Mouse (Mus musculus) lung, postnatal 25 days (tissue): ENCODE data around the gene Kif13a.
A peak's percentile ranks its signal among the peaks of the same experiment; 100 is the strongest.

Experiments
- DNase-seq: peaks from one replicate; pipeline ENCODE4 v3.0.0; 2022; ENCODE audit warnings: low spot score

Kif13a gene

DNA sequence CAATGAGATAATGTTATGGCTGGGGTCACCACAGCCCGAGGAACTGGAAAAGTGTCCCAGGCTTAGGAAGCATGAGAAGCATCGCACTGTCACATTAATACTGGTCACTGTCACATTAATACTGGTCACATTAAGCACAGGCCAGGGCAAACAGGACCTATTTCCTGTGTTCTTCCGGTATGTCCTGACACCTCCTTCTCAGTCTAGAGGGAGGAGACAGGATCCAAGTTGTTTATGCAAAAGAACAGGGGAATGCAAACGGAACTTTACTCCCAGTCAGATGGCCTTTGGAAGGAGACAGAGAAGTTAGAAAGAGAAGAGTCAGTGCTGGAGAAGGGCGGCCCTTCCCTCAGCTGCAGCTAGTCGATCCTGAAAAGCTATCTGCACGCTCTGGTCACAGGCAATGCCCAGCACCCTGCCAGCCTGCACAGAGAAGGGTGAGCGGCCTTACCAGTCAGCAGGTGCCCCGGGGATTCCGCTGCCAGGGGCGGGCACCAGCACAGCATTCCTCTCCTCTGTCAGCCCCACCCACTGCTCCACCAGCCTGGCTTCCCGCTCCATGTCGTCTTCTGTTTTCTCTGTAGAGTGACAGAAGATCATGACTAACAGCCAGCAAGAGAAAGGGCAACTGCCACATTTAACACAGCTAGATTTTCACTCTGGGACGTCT is 152.9 kb downstream of the Kif13a start:
- DNase-seq, result no peak

DNA sequence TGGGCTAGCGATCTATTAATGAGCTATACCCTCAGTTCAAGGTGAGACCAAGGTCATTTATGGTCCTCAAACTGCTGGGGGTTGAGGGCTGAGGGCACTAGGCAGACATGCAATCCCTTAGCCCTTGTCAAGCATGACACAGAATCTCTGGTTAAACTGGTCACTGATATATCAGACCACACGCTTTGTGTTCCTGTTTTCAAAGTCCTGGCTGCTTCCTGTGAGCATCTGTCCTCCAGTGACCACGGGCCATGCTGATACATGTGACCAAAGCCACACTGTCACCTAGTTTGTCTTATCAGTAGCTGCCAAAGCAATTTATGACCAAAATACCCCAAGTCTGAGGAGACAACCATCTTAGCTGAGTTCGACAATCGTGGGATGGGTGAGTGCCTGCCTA is 154.7 kb downstream of the Kif13a start:
- DNase-seq, result no peak

DNA sequence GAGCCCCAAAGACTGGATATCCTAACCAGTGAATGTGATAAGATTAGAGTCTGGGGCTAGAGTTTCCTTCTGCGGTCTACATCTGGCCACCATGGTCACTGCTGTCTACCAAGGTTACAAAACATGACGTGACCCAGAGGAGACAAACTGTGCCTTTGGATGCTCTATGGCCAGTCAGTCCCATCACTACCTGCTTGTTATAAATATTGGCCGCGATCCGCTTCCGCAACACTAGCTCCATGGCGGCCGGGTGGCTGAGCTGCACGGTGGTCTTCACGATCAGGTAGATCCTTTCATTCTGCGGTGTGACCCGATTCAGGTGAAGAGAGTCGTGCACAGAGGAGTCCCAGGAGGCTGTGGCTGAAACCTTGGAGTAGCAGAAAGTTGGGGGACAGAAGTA is 157.1 kb downstream of the Kif13a start:
- DNase-seq, result no peak

DNA sequence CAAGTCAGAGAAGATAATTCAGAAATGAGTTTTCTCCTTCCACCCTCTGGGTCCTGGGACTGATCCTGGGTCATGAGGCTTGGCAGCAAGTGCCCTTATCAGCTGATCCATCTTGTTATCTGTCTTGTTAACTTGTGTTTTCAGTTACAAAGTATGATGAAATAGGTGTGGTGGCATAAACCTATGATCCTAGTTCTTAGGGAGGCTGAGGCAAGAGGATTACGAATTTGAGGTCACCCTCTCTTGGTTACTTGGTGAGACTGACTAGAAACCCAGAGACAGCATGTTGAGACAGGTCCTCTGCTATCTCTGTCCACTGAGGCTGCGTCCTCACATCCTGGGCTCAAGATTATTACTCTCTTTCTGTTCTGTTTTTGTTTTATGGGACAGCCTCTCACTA is 164.3 kb downstream of the Kif13a start:
- DNase-seq, result no peak

DNA sequence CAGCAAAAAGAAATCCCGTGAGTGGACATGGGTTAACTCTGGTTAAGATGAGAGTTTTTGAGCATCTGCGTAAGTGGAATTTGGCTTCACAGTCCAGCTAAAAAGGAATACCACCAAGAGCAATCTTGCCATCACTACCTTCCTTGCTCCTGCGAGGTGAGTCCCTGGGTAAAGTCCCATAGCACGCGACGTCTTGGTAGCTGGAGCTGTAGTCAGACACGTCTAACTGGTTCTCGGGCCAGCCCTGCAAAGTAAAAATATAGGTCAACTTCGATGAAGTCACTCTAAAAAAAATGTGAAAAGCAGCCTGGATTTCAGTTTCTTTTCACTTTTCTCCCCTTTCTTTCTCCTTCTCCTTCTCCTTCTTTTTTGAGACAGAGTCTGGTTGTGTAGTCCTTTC is 166.5 kb downstream of the Kif13a start:
- no peak for DNase-seq

DNA sequence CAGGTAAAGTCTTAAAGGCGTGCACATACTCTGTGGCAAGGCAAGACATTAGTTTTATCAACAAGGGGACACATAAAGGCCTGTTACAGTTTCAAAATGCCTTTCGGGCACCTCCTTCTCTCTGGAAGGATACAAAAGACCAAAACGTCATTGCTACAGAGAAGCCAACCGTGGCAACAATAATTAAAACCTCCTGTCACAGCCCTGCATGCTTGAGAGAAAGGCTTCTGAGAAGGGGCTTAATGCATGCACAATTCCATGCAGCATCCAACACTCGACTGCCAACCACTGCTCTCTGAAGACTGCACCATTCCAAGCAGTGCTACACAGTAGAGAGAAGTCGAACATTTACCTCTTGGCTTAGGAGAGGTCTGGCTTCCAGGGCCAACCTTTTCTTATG is 168.7 kb downstream of the Kif13a start:
- DNase-seq, result no peak

DNA sequence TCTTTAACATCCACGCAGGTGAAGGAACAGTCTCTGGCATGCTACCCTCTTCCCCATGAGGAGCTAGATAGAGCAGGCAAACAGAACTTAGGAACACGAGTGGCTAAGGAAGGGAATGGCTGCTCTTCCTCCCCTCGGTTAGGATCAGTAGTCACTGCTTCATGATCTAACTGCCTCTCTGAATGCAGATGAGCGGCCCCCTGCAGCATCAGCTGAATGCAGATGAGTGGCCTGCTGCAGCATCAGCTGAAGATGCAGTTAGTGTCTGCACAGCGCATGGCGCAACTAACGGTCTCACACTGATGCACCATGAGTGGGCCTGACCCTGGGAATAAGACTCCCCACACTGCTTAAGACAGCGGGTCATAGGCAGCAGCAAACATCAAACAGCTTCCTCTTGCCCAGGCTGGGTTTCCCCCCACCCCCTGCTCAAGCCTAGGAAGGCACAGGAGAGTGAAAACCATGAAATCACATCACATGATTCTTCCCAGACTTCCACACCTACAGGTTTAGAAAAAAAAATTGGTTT is 170.3 kb downstream of the Kif13a start:
- no peak for DNase-seq

DNA sequence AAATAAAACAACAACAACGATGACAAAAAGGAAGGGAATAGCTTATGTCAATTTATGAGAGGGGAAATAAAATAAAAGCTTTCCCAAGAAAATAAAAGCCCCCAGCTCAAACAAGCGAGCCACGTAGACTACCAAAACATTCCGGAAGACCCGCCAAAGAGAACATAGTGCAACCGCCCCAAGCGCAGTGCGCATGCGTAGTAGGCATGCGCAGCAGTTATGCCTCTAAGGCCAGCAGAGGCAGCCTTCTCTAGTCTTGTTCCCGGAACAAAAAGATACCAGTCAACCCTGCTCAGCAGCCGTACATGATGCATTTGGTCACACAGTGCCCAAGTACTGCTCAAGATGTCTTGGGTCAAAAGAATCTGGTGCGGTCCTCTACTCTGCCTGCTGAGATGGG is 171.0 kb downstream of the Kif13a start:
- no peak for DNase-seq

DNA sequence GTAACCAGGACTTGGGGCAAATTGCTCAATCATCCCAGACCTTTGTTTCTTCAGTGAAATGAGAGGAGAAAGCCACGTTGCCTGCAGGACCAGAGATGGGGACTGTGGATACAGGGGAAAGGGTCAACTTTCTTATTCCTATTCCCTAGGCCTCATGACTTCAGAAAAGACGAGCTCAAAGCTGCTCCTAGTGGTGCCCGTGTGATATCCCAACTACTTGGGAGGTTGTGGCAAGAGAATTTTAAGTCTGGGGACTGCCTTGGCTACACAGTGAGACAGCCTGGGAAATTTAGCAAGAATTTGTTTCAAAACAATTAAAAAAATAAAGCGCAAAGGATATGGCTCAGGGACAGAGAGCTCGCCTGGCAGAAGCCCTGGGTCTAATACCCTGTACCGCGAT is 171.7 kb downstream of the Kif13a start:
- no peak for DNase-seq

DNA sequence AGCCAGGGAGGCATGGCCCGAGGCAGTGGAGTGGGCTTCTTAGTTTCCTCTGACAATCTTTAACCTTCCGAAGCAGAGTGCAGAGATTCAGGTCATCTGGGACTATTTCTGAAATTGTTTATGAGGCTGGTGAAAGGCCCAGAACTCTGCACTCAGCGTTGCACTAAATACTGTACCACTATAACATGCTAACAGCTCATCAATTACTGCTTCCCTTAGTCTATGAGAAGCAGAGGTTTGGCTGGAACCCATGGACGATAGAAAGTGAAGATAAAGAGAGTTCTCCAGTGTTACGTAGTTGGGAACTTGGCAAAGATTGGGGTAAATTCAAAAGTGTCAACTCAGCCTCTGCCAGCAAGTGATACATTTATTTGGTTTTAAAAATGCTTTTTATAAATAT is 176.4 kb downstream of the Kif13a start:
- no peak for DNase-seq

DNA sequence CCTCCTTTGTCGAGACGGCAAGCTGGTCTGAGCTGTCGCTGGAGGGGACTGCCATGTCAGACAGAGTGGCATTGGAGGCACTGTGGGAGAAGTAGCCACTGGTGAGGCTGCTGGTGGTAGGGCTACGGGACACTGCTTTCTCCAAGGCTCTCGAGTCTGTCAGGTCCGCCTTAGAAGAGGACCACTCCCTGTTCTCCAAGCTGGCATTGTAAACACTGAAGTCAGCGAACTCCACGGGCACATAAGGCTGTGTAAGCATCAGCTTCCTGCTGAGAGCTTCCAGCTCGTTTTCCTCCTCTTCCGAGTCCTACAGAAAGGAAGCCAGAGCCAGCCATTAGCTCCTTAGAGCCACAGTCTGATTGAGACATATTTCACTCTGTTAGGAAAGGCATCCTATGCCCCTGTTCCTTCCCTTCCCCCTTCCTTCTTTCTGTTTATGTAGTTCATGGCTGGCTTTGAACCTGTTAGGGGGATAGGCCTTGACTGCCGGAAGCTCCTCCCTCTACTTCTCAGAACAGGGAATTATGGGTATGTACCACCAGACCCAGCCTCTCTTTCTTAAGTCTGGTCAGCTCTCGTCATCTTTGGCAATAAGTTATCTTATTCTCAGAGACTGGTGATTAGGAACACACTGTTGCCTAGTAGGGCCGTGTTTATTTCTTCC is 177.0 kb downstream of the Kif13a start:
- DNase-seq, result peak; percentile 80

DNA sequence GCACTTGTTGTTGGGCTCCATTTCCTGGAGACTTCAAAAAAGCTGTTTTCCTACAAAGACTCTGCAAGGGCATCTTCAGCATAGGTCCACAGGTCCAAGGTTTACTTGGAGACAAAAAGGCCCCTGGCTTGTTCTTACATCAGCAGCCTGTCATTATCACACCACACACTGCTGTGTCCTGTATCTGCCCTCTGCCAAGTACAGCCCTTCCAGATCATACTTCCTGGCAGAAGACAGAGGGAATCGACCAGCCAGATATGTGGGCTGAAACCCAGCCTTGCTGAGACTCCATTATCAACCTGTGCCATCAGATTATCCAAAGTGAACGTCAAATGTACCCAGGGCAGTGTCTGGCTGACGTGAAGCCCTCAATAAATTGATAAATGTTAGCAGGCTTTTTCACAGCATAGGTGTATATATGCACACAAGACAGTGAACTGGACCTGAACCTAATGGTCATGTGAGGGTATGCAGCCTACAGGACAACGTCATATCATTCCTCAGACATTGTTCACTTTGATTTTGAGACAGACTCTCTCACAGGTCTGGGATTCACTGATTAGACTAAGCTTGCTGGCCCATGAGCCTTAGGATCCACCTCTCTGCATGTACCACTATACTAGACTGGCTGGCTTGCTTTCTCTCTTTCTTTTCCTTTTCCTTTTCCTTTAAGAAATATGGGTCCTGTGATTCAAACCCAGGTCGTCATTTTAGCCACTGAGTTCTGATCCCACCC is 181.4 kb downstream of the Kif13a start:
- no peak for DNase-seq

DNA sequence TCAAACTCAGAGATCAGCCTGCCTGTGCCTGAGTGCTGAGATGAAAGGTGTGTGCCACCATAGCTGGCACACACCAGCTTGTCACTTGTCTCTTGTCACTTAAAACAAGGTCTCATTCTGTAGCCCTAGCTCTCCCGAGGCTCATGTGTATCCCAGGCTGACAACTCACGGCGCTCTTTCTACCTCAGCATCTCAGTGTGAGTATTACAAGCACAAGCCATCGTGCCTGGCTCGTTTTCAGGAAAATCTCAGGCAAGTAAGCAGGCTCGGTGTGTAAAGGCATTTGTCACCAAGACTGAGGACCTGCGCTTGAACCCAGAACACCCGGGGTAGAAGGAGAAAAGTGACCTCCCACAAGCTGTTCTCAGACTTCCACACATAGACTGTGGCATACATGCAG is 185.8 kb downstream of the Kif13a start:
- DNase-seq, result no peak

DNA sequence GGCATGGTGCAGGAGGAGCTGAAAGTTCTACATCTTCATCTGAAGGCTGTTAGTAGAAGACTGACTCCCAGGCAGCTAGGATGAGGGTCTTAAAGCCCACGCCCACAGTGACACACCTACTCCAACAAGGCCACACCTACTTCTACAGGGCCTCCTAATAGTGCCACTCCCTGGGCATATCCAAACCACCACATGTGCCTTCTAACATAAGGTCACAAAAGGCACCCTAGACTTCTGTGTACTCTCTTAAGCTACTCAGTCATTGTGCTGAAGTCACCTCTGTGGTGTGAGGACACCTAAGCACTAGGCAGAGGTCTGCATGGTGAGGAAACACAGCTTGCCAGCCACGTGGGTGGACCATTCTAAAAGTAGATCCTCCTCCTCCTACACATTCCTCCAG is 187.3 kb downstream of the Kif13a start:
- no peak for DNase-seq

DNA sequence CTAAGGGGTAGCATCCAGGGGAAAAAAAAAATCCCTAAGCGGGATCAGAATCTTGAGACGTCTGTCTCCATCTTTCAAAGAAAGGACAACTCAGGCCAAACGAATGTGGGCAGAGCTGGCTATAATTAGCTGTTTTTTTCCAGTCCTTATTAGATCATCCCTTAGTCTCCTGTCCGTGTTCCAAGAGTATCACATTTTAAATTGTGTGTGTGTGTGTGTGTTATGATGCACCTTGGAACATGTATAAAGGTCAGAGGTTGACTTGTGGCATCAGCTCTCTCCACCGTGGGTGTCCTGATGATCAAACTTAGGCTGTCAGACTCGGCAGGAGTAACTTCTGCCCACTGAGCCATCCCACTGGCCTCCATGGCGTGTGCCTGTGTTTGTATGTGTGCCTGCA is 190.2 kb downstream of the Kif13a start:
- DNase-seq, result no peak

DNA sequence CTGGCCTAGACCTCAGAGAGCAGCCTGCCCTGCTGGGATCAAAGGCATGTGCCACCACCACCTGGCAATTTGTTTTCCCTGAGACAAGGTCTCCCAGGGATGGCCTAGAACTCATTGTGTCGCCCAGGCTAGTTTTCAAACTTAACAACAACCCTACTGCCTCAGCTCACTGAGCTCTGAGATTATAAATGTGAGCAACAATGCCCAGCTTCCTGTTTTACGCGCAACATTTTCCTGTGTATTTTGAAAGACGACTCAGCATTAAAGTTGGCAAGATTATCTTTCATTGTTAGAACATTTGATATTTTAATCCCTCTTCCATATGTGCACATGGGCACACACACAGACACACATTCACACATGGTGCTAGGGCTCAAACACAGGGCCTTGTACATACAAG is 192.2 kb downstream of the Kif13a start:
- DNase-seq, result no peak

DNA sequence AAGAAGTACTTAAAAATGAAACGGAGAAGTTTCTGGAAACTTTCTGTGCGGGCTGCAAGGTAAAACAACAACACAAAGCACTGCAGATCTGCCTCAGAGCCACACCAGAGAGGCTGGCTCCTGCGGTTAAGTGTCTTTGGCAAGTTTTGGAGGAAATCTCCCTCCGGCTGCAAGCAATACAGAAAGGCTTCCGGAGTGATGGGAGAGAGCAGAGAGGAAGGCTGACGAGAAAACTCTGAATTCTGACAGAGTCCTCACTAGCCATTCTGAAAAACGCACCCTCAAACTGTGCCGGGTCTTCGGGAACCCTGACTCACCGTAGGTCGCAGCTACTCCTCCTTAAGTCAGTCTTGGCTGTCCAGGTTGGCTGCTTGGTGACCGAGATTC is 193.2 kb downstream of the Kif13a start:
- DNase-seq, result peak; percentile 32

DNA sequence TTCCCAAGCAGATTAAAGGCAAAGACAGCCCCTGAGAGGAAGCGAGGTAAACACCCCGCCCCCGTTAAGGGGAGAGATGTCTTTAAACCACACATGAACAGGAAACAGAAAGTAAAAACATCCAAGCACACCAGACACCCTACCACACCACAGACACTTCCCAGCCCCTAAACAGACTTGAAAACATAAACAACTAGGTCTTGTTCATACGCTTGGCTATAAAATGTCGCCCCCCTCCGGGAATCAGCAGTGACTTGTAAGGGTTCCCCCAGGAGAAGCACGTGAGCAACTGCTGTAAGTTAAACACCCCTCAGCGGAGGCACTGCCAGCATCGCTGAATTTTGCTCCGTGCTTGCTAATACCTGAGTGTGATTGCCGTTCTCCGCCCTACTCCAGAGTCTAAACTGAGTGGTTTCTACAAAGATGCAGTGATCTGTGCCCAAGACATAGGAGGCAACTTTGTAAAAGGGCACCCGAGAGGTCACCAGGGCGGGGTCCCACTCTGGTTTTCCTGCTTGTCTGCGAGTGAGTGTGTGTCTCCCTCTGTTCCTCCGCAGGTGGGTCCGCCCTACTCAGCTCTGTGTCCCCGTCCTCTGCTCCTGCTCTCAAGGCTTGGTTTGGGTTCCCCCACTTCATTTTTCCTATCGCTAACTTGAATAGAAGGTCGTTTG is 193.7 kb downstream of the Kif13a start:
- peak; percentile 73 for DNase-seq

DNA sequence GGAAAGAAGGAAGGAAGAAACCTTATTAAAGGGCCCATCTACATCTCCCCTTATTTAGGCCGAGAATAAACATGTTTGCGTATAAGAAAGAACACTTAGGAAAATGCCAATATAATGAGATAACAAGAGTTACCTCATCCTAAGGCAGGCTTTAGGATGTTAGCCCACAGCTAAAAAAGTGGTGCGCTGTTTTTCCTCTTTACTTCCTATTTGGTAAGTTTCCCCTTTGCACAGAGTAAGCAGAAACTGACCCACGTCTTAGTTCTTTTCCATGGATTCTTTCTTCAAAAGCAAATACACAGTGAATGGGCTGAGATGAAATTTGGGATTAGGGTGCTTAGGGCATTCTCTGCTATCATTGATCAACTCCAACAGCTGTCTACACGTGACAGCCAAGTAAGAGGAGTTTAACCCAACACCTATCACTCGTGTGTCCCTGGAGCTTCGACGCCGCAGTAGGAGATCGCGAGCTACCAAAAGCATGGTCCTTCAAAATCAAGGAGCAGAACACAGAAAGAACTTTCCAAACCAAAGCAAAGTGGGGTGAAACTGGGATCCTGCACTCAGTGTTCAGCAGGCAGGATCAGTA is 194.4 kb downstream of the Kif13a start:
- no peak for DNase-seq

DNA sequence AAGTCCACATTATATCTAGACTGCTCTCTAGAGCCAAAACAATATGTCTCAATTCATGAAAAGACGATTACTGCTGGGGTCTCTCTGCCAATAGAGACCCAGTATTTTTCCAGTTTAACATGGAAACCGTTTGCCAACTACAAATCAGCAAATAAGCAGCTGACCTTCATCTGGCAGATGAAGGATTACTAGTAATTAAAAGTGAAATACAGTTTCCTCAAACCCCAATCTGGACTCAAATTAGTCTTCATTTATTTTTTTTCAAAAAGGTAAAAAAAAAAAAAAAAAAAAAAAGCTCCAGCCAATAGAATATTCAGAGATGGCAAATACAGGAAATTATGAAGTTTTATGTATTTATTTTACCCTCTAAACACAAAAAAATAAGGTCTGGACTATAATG is 199.7 kb downstream of the Kif13a start:
- no peak for DNase-seq

DNA sequence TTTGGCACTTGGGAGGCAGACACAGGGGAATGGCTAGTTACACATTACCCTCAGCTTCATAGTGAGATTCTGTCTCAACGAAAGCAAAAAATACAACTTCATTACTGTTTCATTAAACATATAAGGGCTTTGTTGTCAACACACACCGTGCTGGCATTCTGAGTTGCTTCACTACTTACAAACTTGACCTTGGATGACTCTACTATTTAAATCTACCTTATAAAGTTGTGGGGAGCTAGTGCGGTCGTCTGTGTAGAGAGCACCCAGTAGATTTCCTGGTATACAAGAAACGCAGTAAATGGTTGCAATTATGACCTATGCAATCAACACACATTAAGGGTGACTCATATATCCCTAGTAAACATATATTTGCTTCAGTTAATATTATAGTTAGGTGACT is 201.3 kb downstream of the Kif13a start:
- DNase-seq, result no peak

DNA sequence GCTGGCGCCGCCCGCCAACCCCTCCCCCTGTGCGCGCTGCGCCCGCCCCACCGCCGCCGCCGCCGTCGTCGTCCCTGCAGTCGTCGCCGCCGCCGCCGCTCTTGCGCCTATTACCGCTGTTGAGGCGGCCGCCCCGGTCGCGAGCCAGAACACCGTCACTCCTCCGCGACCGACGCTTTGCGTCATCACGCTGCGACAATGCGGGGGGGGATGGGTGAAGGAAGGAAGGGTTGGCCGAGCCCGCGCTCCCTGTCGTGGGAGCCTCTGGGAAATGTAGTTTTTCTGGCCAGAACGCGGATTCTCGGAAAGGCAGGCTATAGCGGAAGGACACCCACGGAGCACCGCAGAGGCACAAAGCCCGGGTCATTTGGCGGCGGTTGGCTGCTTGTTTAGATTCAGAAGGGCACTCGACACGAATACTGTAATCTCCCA is 201.8 kb downstream of the Kif13a start, which contains the start of gene Nup153:
Gene Nup153, minus strand, starts transcription at position 104 of the 432 bp plus-strand sequence.
- DNase-seq, result peak; percentile 99
